ENCODE assay signal across 8 mouse cellular contexts in genomic region chr12:81859351-81860307, GRCm38 (mm10). TPM values are rescaled to one million over a fixed set of nuclear protein-coding genes. Genes with fewer than 3 reads are reported as not detected.
A peak's percentile ranks its signal among the peaks of the same experiment; 100 is the strongest.
DNase-seq lines count a peak whose midpoint lies in the region; ATAC-seq and TF ChIP-seq lines count a peak whose summit lies in the region.

Gene Pcnx, plus strand, starts transcription at chr12:81860023.

- TF ChIP-seq CTCF in Patski (IDR thresholded peaks at IDR 0.05) = no peak
- peak; percentile 55 for TF ChIP-seq CTCF in left cerebral cortex, adult 2 months (IDR thresholded peaks at IDR 0.05)

- no peaks in the 10 kb centered on the region for H3K36me3 ChIP-seq in hindbrain, embryonic 15.5 days

- WGBS in hindbrain, embryonic 15.5 days = 2% methylated on average over 55 of the region's 83 CpGs

- H3K4me1 ChIP-seq in hindbrain, embryonic 15.5 days (replicated peaks) = peaks cover 38% of the 10 kb centered on the region

- ATAC-seq in Patski = peak; percentile 75
- peak; percentile 78 for ATAC-seq in hindbrain, embryonic 15.5 days (ENCODE audit: low FRiP score, low read depth)
- peak; percentile 82 for ATAC-seq in megakaryocyte, adult 5-6 weeks (ENCODE audit: poor library complexity, severe bottlenecking)

- no peaks in the 10 kb centered on the region for H3K9me3 ChIP-seq in hindbrain, embryonic 15.5 days

- peak within 1 kb of the TSS; percentile 92 for H3K4me3 ChIP-seq in hindbrain, embryonic 15.5 days
- H3K4me3 ChIP-seq in left cerebral cortex, adult 2 months = peak within 1 kb of the TSS; percentile 91

- peak within 1 kb of the TSS; percentile 92 for H3K27ac ChIP-seq in hindbrain, embryonic 15.5 days (replicated peaks)
- peak within 1 kb of the TSS; percentile 95 for H3K27ac ChIP-seq in left cerebral cortex, adult 2 months

- no peak for DNase-seq in Patski (ENCODE audit: low read depth, low spot score)
- peak; percentile 94 to 95 for DNase-seq in cerebellum, postnatal 10 days
- DNase-seq in gastrocnemius, adult 18-20 months (ENCODE audit: low spot score) = peak; percentile 89
- peak; percentile 84 to 85 for DNase-seq in left cerebral cortex, adult 2 months (ENCODE audit: extremely low spot score in 1 of 2, low spot score in 2 of 2)
- DNase-seq in right cerebral cortex, postnatal 14 days = peak; percentile 89
- peak; percentile 83 for DNase-seq in urinary bladder, postnatal 25 days (ENCODE audit: low spot score)

- POLR2A ChIA-PET in Patski (lab: Charles Lee) = no interaction called here

- H3K27me3 ChIP-seq in Patski = no peaks in the 10 kb centered on the region
- no peaks in the 10 kb centered on the region for H3K27me3 ChIP-seq in hindbrain, embryonic 15.5 days

- intact Hi-C loops in left cerebral cortex, adult 2 months (cut with DNase I) = loop anchor here (1.0 to 5.0 kb wide), 3 partner anchors 55 to 113 kb away; no protein-coding TSS in a partner anchor

- H3K9ac ChIP-seq in hindbrain, embryonic 15.5 days = peak within 1 kb of the TSS; percentile 92

- peak within 1 kb of the TSS; percentile 77 for H3K4me2 ChIP-seq in hindbrain, embryonic 15.5 days

- in situ Hi-C loops in Patski (cut with MboI; ENCODE audit: low pct_unique_long_range_greater_than_20kb) = no loop called here

- CTCF ChIA-PET in Patski (lab: Charles Lee) = interaction anchor here (1.1 to 1.9 kb wide), 3 partner anchors 9 to 71 kb away, joined by 3 to 6 read pairs (median 4); no protein-coding TSS in a partner anchor

RNA-seq across cellular contexts. Expression of gene Pcnx, which starts in this region (rescaled TPM):
- 29.1 TPM for polyA plus RNA-seq in Patski (2021)
- 10 to 100 TPM; 45.3 to 52.3 TPM for total RNA-seq in gastrocnemius, adult 18-20 months (2021)
- polyA plus RNA-seq in hindbrain, embryonic 15.5 days (2015; fragmentation: Nextera tagmentation; extraction: Ambion mirVana) = 9.1 and 10.6 TPM in 2 replicates
- 100 to 1,000 TPM in 1 of 2 experiments, 10 to 100 TPM in 1; 99.3 to 109 TPM for total RNA-seq in left cerebral cortex, adult 2 months (2021)
- total RNA-seq in megakaryocyte, adult 5-6 weeks (2015) = 33.1 and 40.1 TPM in 2 replicates
- total RNA-seq in megakaryocyte, adult 5-6 weeks (2017) = 13.1 and 18.8 TPM in 2 replicates
